Comparison of ENCODE assay signal across 24 mouse cellular contexts in genomic region chr6:39124719-39125118, GRCm38 (mm10). TPM values are rescaled to one million over a fixed set of nuclear protein-coding genes. Genes with fewer than 3 reads are reported as not detected.
DNase-seq lines count a peak whose midpoint lies in the region; ATAC-seq and TF ChIP-seq lines count a peak whose summit lies in the region.
"Had no signal": no experiment of that assay in that cellular context is flagged by ENCODE, and none has a peak within 500 bp of the region (broad histone marks: within the 10 kb centered on the region; RNA-seq: fewer than 3 reads in every experiment).

No protein-coding gene starts in this region.

- in situ Hi-C loops in Patski (cut with MboI; ENCODE audit: low pct_unique_long_range_greater_than_20kb) = no loop called here

- no peaks in the 10 kb centered on the region for H3K27me3 ChIP-seq in Patski
- H3K27me3 ChIP-seq: CH12.LX had no signal

- peak; percentile 11 for DNase-seq in heart, adult 11 months
- DNase-seq in heart, adult 9 months (ENCODE audit: low spot score in 2 of 2) = no peak
- peak; percentile 29 for DNase-seq in 3T3-L1 (ENCODE audit: low read depth, low spot score)
- peak; percentile 68 for DNase-seq in Muller cell, postnatal 12 days (ENCODE audit: inconsistent ontology term)
- no peak for DNase-seq in Patski (ENCODE audit: low read depth, low spot score)
- no peak for DNase-seq in layer of hippocampus, postnatal 14 days (ENCODE audit: low spot score in 2 of 2)
- DNase-seq in urinary bladder, postnatal 10 days (ENCODE audit: low spot score) = no peak
- no peak for DNase-seq in kidney, adult 8-10 months
- DNase-seq: adrenal gland, adult 2 months; adrenal gland, adult 8-10 months; adrenal gland, postnatal 10 days; adrenal gland, postnatal 14 days; adrenal gland, postnatal 25 days; adrenal gland, postnatal 36 days; B cell, adult 2 months; cerebellum, adult 11 months; cerebellum, adult 11-12 months; cerebellum, adult 18-20 months; cerebellum, adult 2 months; cerebellum, adult 8-10 months had no signal

- POLR2A ChIA-PET in Patski (lab: Charles Lee) = interaction anchor here (0.7 kb wide), 1 partner anchor 23 kb away, joined by 3 read pairs; no protein-coding TSS in a partner anchor

- peak; percentile 76 for ATAC-seq in Patski
- ATAC-seq: activated CD4-positive, CD25-positive, alpha-beta regulatory T cell, adult 4 months; CD4-positive, CD25-positive, alpha-beta regulatory T cell, adult 4 months had no signal

- TF ChIP-seq CTCF in Patski (IDR thresholded peaks at IDR 0.05) = no peak

- CTCF ChIA-PET in Patski (lab: Charles Lee) = interaction anchor here (0.8 to 2.0 kb wide), 4 partner anchors 11 to 19 kb away, joined by 3 to 6 read pairs (median 4); no protein-coding TSS in a partner anchor

RNA-seq across cellular contexts. Expression of gene Parp12, which starts 6.6 kb away (rescaled TPM):
- 29.1 TPM for polyA plus RNA-seq in Patski (2021)
- 1 to 10 TPM; 4.9 to 5.5 TPM for total RNA-seq in layer of hippocampus, postnatal 14 days (2021)
- total RNA-seq: G1E had no signal
- polyA plus RNA-seq: G1E had no signal

Comparison
In these comparisons a context has a peak if more than half of its experiments do, and no peak if none do; other contexts are left out.
1. DNase-seq: peak in heart, adult 11 months (single experiment), 3T3-L1 (single experiment) and Muller cell, postnatal 12 days (single experiment); none in heart, adult 9 months (0 of 2), Patski (single experiment), layer of hippocampus, postnatal 14 days (0 of 2), urinary bladder, postnatal 10 days (single experiment) and kidney, adult 8-10 months (0 of 2).